Mouse (Mus musculus): ENCODE results near the gene Tada3. TPM values are rescaled to one million over a fixed set of nuclear protein-coding genes. Genes with fewer than 3 reads are reported as not detected.

Gene Tada3
- total and polyA plus RNA-seq, 3 experiments = 25.0 to 62.2 TPM; not detected in 1

DNA sequence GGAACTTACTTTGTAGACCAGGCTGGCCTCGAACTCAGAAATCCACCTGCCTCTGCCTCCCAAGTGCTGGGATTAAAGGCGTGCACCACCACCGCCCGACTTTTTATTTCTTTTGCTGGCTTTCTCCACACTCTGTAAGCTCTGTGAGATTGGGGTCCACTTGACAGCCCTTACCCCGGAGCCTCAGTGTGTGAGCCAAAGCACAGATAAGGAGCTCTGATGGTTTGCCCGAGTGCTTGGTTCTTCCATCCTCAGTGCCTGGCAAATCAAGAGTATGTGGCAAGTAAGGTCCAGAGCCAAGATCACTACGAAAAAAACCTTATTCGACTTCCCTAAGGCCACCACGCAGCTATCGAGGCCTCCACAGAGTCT lies 14.3 kb upstream of the Tada3 start:
- no peaks in the 10 kb centered on the region for H3K9me3 ChIP-seq (replicated peaks; ENCODE audit: insufficient read depth, low read length)
- DNase-seq (ENCODE audit: low read depth, low spot score) = no peak
- H3K4me1 ChIP-seq (ENCODE audit: control insufficient read depth in 1 of 2, insufficient read depth in 2 of 2, low read length in 2 of 2) = no peaks in the 10 kb centered on the region
- no peak overlapping the region for H3K9ac ChIP-seq (ENCODE audit: control insufficient read depth, low read depth, low read length, poor library complexity, severe bottlenecking)
- H3K36me3 ChIP-seq (ENCODE audit: control insufficient read depth in 1 of 2, insufficient read depth in 2 of 2, low read length in 2 of 2) = peaks cover 0 to 17% of the 10 kb centered on the region in 2 experiments; a peak in 2 of 4 replicates
- H3K4me3 ChIP-seq (ENCODE audit: control insufficient read depth in 1 of 2, insufficient read depth in 1 of 2, low read depth in 2 of 2, low read length in 2 of 2) = no peak overlapping the region
- 0 out of 4 replicates have a peak, but pooled peaks of 1 of the 2 experiments have one; percentile 20 for TF ChIP-seq POLR2A (IDR thresholded peaks at IDR 0.05; ENCODE audit: control insufficient read depth in 1 of 2, insufficient read depth in 1 of 2, low read depth in 1 of 2, low read length in 2 of 2, poor library complexity in 1 of 2)
- no peak for TF ChIP-seq USF1 (IDR thresholded peaks at IDR 0.05; ENCODE audit: low read depth, low read length)
- no peak overlapping the region for H3K27ac ChIP-seq (ENCODE audit: control insufficient read depth, low read depth, low read length)
- no peaks in the 10 kb centered on the region for H3K79me2 ChIP-seq (ENCODE audit: control insufficient read depth, insufficient read depth, low read length, poor library complexity)
- no peaks in the 10 kb centered on the region for H3K27me3 ChIP-seq (ENCODE audit: control insufficient read depth in 1 of 2, insufficient read depth in 2 of 2, low read length in 2 of 2)

DNA sequence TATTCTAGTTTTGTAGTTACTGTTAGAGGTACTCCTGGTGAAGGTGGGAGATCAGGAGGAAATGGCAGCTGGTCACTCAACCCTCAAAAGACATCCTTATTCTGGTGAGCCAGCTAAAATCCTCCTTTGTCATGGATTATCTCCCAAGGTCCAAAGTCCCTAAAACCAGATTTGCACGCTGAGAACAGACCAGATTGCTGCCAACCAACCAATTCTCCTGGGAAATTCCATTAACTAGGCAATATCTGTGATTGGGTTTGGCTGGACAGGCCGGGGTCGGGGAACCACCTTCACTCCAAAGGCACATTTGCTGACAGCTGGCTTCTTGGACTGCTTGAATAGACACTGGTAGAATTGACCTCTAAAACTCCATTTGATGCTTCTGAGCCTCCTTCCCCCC lies 13.0 kb upstream of the Tada3 start:
- Histone ChIP-seq H3K9me3 (replicated peaks; ENCODE audit: insufficient read depth, low read length) (no peaks in the 10 kb centered on the region), H3K27ac (ENCODE audit: control insufficient read depth, low read depth, low read length) (no peak overlapping the region), H3K36me3 (ENCODE audit: control insufficient read depth in 1 of 2, insufficient read depth in 2 of 2, low read length in 2 of 2) (peaks cover 0 to 28% of the 10 kb centered on the region in 2 experiments; a peak in 2 of 4 replicates), H3K4me1 (ENCODE audit: control insufficient read depth in 1 of 2, insufficient read depth in 2 of 2, low read length in 2 of 2) (no peaks in the 10 kb centered on the region), H3K4me3 (ENCODE audit: control insufficient read depth in 1 of 2, insufficient read depth in 1 of 2, low read depth in 2 of 2, low read length in 2 of 2) (no peak overlapping the region), H3K79me2 (ENCODE audit: control insufficient read depth, insufficient read depth, low read length, poor library complexity) (no peaks in the 10 kb centered on the region), H3K27me3 (ENCODE audit: control insufficient read depth in 1 of 2, insufficient read depth in 2 of 2, low read length in 2 of 2) (no peaks in the 10 kb centered on the region), H3K9ac (ENCODE audit: control insufficient read depth, low read depth, low read length, poor library complexity, severe bottlenecking) (no peak overlapping the region)
- TF ChIP-seq POLR2AphosphoS5 (IDR thresholded peaks at IDR 0.05; ENCODE audit: borderline replicate concordance, low read depth, low read length) = no peak
- TF ChIP-seq BHLHE40 (IDR thresholded peaks at IDR 0.05; ENCODE audit: borderline replicate concordance, low read depth, low read length) = no peak
- TF ChIP-seq RAD21 (IDR thresholded peaks at IDR 0.05; ENCODE audit: low read depth, low read length) = no peak
- TF ChIP-seq SMC3 (IDR thresholded peaks at IDR 0.05; ENCODE audit: low read depth, low read length) = no peak
- no peak for TF ChIP-seq JUND (IDR thresholded peaks at IDR 0.05; ENCODE audit: low read depth, low read length)
- no peak for TF ChIP-seq CHD1 (IDR thresholded peaks at IDR 0.05; ENCODE audit: low read depth, low read length)
- no peak for TF ChIP-seq ZC3H11A (IDR thresholded peaks at IDR 0.05; ENCODE audit: low read depth, low read length)
- TF ChIP-seq MYC (IDR thresholded peaks at IDR 0.05; ENCODE audit: low read depth, low read length) = no peak
- no peak for TF ChIP-seq E2F4 (IDR thresholded peaks at IDR 0.05; ENCODE audit: borderline replicate concordance, low read depth, low read length)
- no peak for TF ChIP-seq POLR2A (IDR thresholded peaks at IDR 0.05; ENCODE audit: control insufficient read depth in 1 of 2, insufficient read depth in 1 of 2, low read depth in 1 of 2, low read length in 2 of 2, poor library complexity in 1 of 2)
- DNase-seq (ENCODE audit: low read depth, low spot score) = no peak

DNA sequence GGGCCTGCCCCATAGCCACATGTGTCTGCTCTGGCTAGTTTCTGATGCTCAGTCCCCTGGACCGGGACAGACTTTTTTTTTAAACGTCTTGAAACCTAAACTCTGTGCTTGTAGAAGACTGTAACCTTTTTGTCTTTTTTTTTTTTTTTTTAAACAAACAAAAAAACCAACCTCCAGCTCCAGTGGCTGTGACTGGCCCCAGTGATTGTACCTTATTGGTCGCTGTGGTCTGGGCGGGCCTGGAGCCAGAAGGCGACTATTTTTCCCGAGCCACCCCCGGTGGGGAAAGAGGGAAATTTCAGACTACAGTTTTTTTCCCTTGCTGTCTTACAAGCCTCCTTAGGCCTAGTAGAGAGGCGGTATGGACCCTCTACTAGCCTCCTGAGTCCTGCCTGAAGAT lies 11.3 kb upstream of the Tada3 start, which contains the start of gene Ttll3:
Gene Ttll3 (plus strand): TSS at position 301 of the 400 bp plus-strand sequence.
- Histone ChIP-seq H3K9me3 (replicated peaks; ENCODE audit: insufficient read depth, low read length) (no peaks in the 10 kb centered on the region), H3K79me2 (ENCODE audit: control insufficient read depth, insufficient read depth, low read length, poor library complexity) (no peaks in the 10 kb centered on the region), H3K9ac (ENCODE audit: control insufficient read depth, low read depth, low read length, poor library complexity, severe bottlenecking) (no peak within 1 kb of the TSS), H3K27ac (ENCODE audit: control insufficient read depth, low read depth, low read length) (no peak within 1 kb of the TSS), H3K4me1 (ENCODE audit: control insufficient read depth in 1 of 2, insufficient read depth in 2 of 2, low read length in 2 of 2) (no peaks in the 10 kb centered on the region), H3K36me3 (ENCODE audit: control insufficient read depth in 1 of 2, insufficient read depth in 2 of 2, low read length in 2 of 2) (peaks cover 0 to 33% of the 10 kb centered on the region in 2 experiments; a peak in 2 of 4 replicates), H3K27me3 (ENCODE audit: control insufficient read depth in 1 of 2, insufficient read depth in 2 of 2, low read length in 2 of 2) (no peaks in the 10 kb centered on the region), H3K4me3 (ENCODE audit: control insufficient read depth in 1 of 2, insufficient read depth in 1 of 2, low read depth in 2 of 2, low read length in 2 of 2) (no peak within 1 kb of the TSS)
- TF ChIP-seq POLR2A (IDR thresholded peaks at IDR 0.05; ENCODE audit: control insufficient read depth in 1 of 2, insufficient read depth in 1 of 2, low read depth in 1 of 2, low read length in 2 of 2, poor library complexity in 1 of 2) (no peak), POLR2AphosphoS2 (IDR thresholded peaks at IDR 0.05; ENCODE audit: low read length) (no peak), MAFK (IDR thresholded peaks at IDR 0.05; ENCODE audit: borderline replicate concordance, low read depth, low read length) (no peak), HCFC1 (IDR thresholded peaks at IDR 0.05; ENCODE audit: low read depth, low read length) (no peak), E2F4 (IDR thresholded peaks at IDR 0.05; ENCODE audit: borderline replicate concordance, low read depth, low read length) (no peak), ZNF384 (IDR thresholded peaks at IDR 0.05; ENCODE audit: low read depth, low read length) (no peak), RCOR1 (IDR thresholded peaks at IDR 0.05; ENCODE audit: low read depth, low read length) (no peak), ETS1 (IDR thresholded peaks at IDR 0.05; ENCODE audit: low read depth, low read length) (no peak), JUND (IDR thresholded peaks at IDR 0.05; ENCODE audit: low read depth, low read length) (no peak), MAX (IDR thresholded peaks at IDR 0.05; ENCODE audit: low read length) (no peak), MEF2A (IDR thresholded peaks at IDR 0.05; ENCODE audit: extremely low read depth, insufficient replicate concordance, low read depth, low read length, poor library complexity, severe bottlenecking) (no peak), KAT2A (conservative IDR thresholded peaks at IDR 0.05; ENCODE audit: low read depth, low read length) (no peak), MAZ (IDR thresholded peaks at IDR 0.05; ENCODE audit: low read depth, low read length) (no peak), TCF12 (IDR thresholded peaks at IDR 0.05; ENCODE audit: low read depth, low read length) (no peak), RAD21 (IDR thresholded peaks at IDR 0.05; ENCODE audit: low read depth, low read length) (no peak)
- DNase-seq (ENCODE audit: low read depth, low spot score) = no peak
